Mouse (Mus musculus): ENCODE measurements at regions not wholly inside any gene's neighbourhood (a gene's known extent, or its start where the extent isn't known, plus 50 kb on each side); places are given as distances from the start of the nearest gene placed in this dataset.

GRCm38 (mm10) chrX:14592793-14593192 is 381.8 kb downstream of the H2al1n start:
- no peaks in the 10 kb centered on the region for H3K27me3 ChIP-seq (replicated peaks; ENCODE audit: control insufficient read depth, insufficient read depth, low read length)
- no peak for ATAC-seq
- H3K9me3 ChIP-seq (ENCODE audit: control insufficient read depth, low read length), result no peaks in the 10 kb centered on the region
- H3K9ac ChIP-seq (ENCODE audit: low read depth, low read length), result no peak overlapping the region
- no peak overlapping the region for H3K27ac ChIP-seq (ENCODE audit: low read depth, low read length)
- no peaks in the 10 kb centered on the region for H3K4me1 ChIP-seq (ENCODE audit: control insufficient read depth, insufficient read depth, low read depth, low read length)
- H3K36me3 ChIP-seq (ENCODE audit: control insufficient read depth, insufficient read depth, low read length), result no peaks in the 10 kb centered on the region
- no peak overlapping the region for H3K4me2 ChIP-seq (ENCODE audit: low read length)
- WGBS, result 47% methylated on average over 1 of the region's 1 CpGs
- no peak overlapping the region for H3K4me3 ChIP-seq (ENCODE audit: low read length)

GRCm38 (mm10) chrX:14596799-14597198 is 385.9 kb downstream of the H2al1n start:
- ATAC-seq, result no peak
- Histone ChIP-seq H3K9ac (ENCODE audit: low read depth, low read length) (no peak overlapping the region), H3K36me3 (ENCODE audit: control insufficient read depth, insufficient read depth, low read length) (no peaks in the 10 kb centered on the region), H3K4me3 (ENCODE audit: low read length) (no peak overlapping the region), H3K27ac (ENCODE audit: low read depth, low read length) (no peak overlapping the region), H3K4me2 (ENCODE audit: low read length) (no peak overlapping the region), H3K9me3 (ENCODE audit: control insufficient read depth, low read length) (no peaks in the 10 kb centered on the region), H3K27me3 (replicated peaks; ENCODE audit: control insufficient read depth, insufficient read depth, low read length) (no peaks in the 10 kb centered on the region), H3K4me1 (ENCODE audit: control insufficient read depth, insufficient read depth, low read depth, low read length) (no peaks in the 10 kb centered on the region)

- WGBS, result 74% methylated on average over 2 of the region's 2 CpGs
- H3K4me2 ChIP-seq (ENCODE audit: low read length), result no peak overlapping the region
- no peaks in the 10 kb centered on the region for H3K27me3 ChIP-seq (replicated peaks; ENCODE audit: control insufficient read depth, insufficient read depth, low read length)
- no peaks in the 10 kb centered on the region for H3K4me1 ChIP-seq (ENCODE audit: control insufficient read depth, insufficient read depth, low read depth, low read length)
- H3K27ac ChIP-seq (ENCODE audit: low read depth, low read length), result no peak overlapping the region
- no peak for ATAC-seq
- H3K36me3 ChIP-seq (ENCODE audit: control insufficient read depth, insufficient read depth, low read length), result no peaks in the 10 kb centered on the region
- no peaks in the 10 kb centered on the region for H3K9me3 ChIP-seq (ENCODE audit: control insufficient read depth, low read length)
- no peak overlapping the region for H3K4me3 ChIP-seq (ENCODE audit: low read length)
- no peak overlapping the region for H3K9ac ChIP-seq (ENCODE audit: low read depth, low read length)
Measured at GRCm38 (mm10) chrX:14601916-14602315, 391.0 kb downstream of the H2al1n start.

- H3K4me1 ChIP-seq (ENCODE audit: control insufficient read depth, insufficient read depth, low read depth, low read length), result no peaks in the 10 kb centered on the region
- no peaks in the 10 kb centered on the region for H3K36me3 ChIP-seq (ENCODE audit: control insufficient read depth, insufficient read depth, low read length)
- H3K4me3 ChIP-seq (ENCODE audit: low read length), result no peak overlapping the region
- H3K9me3 ChIP-seq (ENCODE audit: control insufficient read depth, low read length), result no peaks in the 10 kb centered on the region
- 69% methylated on average over 1 of the region's 1 CpGs for WGBS
- no peak overlapping the region for H3K4me2 ChIP-seq (ENCODE audit: low read length)
- no peak overlapping the region for H3K27ac ChIP-seq (ENCODE audit: low read depth, low read length)
- ATAC-seq, result no peak
- no peaks in the 10 kb centered on the region for H3K27me3 ChIP-seq (replicated peaks; ENCODE audit: control insufficient read depth, insufficient read depth, low read length)
- no peak overlapping the region for H3K9ac ChIP-seq (ENCODE audit: low read depth, low read length)
Measured at GRCm38 (mm10) chrX:14609196-14609595, 398.2 kb downstream of the H2al1n start.

DNA sequence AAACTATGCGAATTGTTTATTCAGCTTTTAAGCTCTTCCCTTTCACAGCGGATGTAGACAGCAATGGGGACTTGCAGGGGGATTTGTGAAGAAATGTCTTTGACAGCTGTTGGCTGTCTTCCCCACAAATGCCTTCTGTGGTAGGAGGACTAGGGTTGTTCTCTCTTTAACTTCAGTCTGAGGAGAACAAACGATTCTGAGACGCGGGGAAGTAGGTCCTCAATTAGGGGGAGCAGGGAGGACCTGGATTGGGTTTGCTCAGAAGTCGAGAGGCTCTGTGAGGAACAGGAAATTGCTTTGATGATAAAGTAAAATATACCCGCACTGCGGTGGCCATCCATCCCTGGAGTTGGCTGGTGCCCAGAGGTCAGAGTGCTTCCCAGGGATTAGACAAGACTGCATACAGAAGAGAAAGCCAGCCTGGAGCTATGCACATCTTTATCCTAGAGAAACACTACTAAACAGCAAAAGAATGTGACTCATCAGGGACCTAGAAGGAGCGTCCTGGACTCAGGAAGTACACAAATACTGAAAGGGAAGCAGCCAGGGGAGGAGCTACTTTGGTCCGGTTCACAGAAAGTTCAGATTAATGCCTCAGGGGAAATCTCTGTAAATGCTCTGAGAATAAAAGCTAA is 417.4 kb downstream of the H2al1n start:
- H3K4me2 ChIP-seq (ENCODE audit: low read length), result 0 out of 2 replicates have a peak overlapping the region, but pooled peaks have one; percentile 7
- no peaks in the 10 kb centered on the region for H3K4me1 ChIP-seq (ENCODE audit: control insufficient read depth, insufficient read depth, low read depth, low read length)
- no peak overlapping the region for H3K9ac ChIP-seq (ENCODE audit: low read depth, low read length)
- WGBS, result 36% methylated on average over 10 of the region's 10 CpGs
- H3K27ac ChIP-seq (ENCODE audit: low read depth, low read length), result no peak overlapping the region
- peak; percentile 48 for ATAC-seq
- no peaks in the 10 kb centered on the region; the same call in 1 of the 2 replicates for H3K9me3 ChIP-seq (ENCODE audit: control insufficient read depth, low read length)
- H3K4me3 ChIP-seq (ENCODE audit: low read length), result no peak overlapping the region
- no peaks in the 10 kb centered on the region for H3K27me3 ChIP-seq (replicated peaks; ENCODE audit: control insufficient read depth, insufficient read depth, low read length)
- no peaks in the 10 kb centered on the region for H3K36me3 ChIP-seq (ENCODE audit: control insufficient read depth, insufficient read depth, low read length)

DNA sequence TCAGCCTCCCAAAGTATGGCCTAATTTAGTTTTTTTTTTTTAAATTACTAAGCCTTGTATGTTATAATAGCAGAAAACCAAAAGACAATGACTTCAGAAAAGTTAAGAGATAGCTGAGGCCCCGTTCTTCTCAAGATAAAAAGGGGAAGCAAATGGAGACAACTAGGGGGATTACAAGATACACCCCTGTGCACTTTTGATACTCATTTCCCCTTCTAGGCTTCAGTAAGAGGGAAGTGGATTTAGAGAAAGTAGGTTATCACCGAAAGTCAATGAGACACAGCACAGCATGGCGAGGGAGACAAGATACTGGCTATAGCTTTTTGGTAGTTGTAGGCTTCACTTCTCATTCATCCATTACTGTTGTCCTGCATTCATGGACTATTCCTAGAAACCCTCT is 428.4 kb downstream of the H2al1n start:
- 88% methylated on average over 3 of the region's 3 CpGs for WGBS
- no peaks in the 10 kb centered on the region for H3K36me3 ChIP-seq (ENCODE audit: control insufficient read depth, insufficient read depth, low read length)
- no peaks in the 10 kb centered on the region for H3K4me1 ChIP-seq (ENCODE audit: control insufficient read depth, insufficient read depth, low read depth, low read length)
- ATAC-seq, result no peak
- H3K4me2 ChIP-seq (ENCODE audit: low read length), result no peak overlapping the region
- H3K27me3 ChIP-seq (replicated peaks; ENCODE audit: control insufficient read depth, insufficient read depth, low read length), result no peaks in the 10 kb centered on the region
- H3K27ac ChIP-seq (ENCODE audit: low read depth, low read length), result no peak overlapping the region
- no peak overlapping the region for H3K9ac ChIP-seq (ENCODE audit: low read depth, low read length)
- H3K9me3 ChIP-seq (ENCODE audit: control insufficient read depth, low read length), result no peaks in the 10 kb centered on the region
- no peak overlapping the region for H3K4me3 ChIP-seq (ENCODE audit: low read length)

DNA sequence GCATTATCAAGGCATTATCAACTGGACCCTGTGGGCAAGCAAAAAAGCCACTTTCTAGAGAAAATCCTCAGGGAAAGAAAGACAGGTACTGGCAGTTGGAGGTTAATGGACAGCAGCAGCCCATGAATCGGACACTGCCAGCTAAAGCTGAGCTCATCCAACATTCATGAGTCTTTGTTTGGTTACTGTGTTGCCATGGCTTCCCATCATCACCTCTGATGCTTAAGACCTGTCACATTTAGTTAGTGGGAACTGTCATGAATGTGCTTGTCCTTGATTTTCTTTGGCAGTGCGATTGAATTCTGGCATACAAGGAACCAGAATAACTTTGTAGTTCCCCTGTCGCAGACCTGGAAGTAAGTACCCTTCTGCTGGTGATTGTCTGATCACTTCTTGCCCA is 453.9 kb downstream of the H2al1n start:
- Histone ChIP-seq H3K4me1 (ENCODE audit: control insufficient read depth, insufficient read depth, low read depth, low read length) (no peaks in the 10 kb centered on the region), H3K27ac (ENCODE audit: low read depth, low read length) (no peak overlapping the region), H3K9me3 (ENCODE audit: control insufficient read depth, low read length) (no peaks in the 10 kb centered on the region), H3K4me2 (ENCODE audit: low read length) (no peak overlapping the region), H3K36me3 (ENCODE audit: control insufficient read depth, insufficient read depth, low read length) (no peaks in the 10 kb centered on the region), H3K4me3 (ENCODE audit: low read length) (no peak overlapping the region), H3K27me3 (replicated peaks; ENCODE audit: control insufficient read depth, insufficient read depth, low read length) (no peaks in the 10 kb centered on the region), H3K9ac (ENCODE audit: low read depth, low read length) (no peak overlapping the region)
- 37% methylated on average over 3 of the region's 3 CpGs for WGBS
- ATAC-seq, result 0 out of 2 replicates have a peak, but pooled peaks have one; percentile 70

DNA sequence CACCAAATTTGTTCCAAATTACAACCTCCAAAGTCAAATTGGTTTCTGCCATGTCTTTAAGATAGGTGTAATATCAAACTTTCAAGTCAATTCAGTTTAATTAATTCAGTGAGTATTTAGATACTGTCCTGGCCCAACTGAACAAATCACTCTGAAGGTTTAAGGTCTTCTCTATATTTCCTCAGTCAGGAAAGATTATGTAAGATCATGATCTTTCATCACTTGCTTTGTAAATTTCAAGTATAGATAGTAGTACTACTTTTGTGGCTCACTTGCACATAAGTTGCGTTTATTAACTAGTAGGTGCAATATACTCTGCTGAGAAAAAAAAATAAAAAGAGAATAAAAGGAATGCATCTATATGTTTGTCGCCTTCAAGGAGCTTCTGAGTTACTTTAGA is 485.4 kb downstream of the H2al1n start:
- no peak overlapping the region for H3K27ac ChIP-seq (ENCODE audit: low read depth, low read length)
- no peak overlapping the region for H3K9ac ChIP-seq (ENCODE audit: low read depth, low read length)
- no peaks in the 10 kb centered on the region for H3K4me1 ChIP-seq (ENCODE audit: control insufficient read depth, insufficient read depth, low read depth, low read length)
- no peaks in the 10 kb centered on the region for H3K27me3 ChIP-seq (replicated peaks; ENCODE audit: control insufficient read depth, insufficient read depth, low read length)
- H3K36me3 ChIP-seq (ENCODE audit: control insufficient read depth, insufficient read depth, low read length), result no peaks in the 10 kb centered on the region
- no peak for ATAC-seq
- no peaks in the 10 kb centered on the region for H3K9me3 ChIP-seq (ENCODE audit: control insufficient read depth, low read length)
- no peak overlapping the region for H3K4me3 ChIP-seq (ENCODE audit: low read length)
- WGBS, result 92% methylated on average over 2 of the region's 2 CpGs
- no peak overlapping the region for H3K4me2 ChIP-seq (ENCODE audit: low read length)

- Histone ChIP-seq H3K36me3 (ENCODE audit: control insufficient read depth, insufficient read depth, low read length) (no peaks in the 10 kb centered on the region), H3K4me2 (ENCODE audit: low read length) (no peak overlapping the region), H3K27ac (ENCODE audit: low read depth, low read length) (no peak overlapping the region), H3K9ac (ENCODE audit: low read depth, low read length) (no peak overlapping the region), H3K9me3 (ENCODE audit: control insufficient read depth, low read length) (no peaks in the 10 kb centered on the region), H3K4me1 (ENCODE audit: control insufficient read depth, insufficient read depth, low read depth, low read length) (no peaks in the 10 kb centered on the region), H3K27me3 (replicated peaks; ENCODE audit: control insufficient read depth, insufficient read depth, low read length) (no peaks in the 10 kb centered on the region), H3K4me3 (ENCODE audit: low read length) (no peak overlapping the region)
- no peak for ATAC-seq
Measured at GRCm38 (mm10) chrX:14738999-14739398, 528.1 kb downstream of the H2al1n start.
